Mouse (Mus musculus) forelimb bud, embryonic 11.5 days (tissue): ENCODE measurements around the gene Smarca2.

Source experiments
- DNase-seq: peaks from one replicate; pipeline ENCODE4 v3.0.0-alpha.2; 2012; ENCODE audit warnings: low read depth, low spot score

Smarca2 gene

DNA sequence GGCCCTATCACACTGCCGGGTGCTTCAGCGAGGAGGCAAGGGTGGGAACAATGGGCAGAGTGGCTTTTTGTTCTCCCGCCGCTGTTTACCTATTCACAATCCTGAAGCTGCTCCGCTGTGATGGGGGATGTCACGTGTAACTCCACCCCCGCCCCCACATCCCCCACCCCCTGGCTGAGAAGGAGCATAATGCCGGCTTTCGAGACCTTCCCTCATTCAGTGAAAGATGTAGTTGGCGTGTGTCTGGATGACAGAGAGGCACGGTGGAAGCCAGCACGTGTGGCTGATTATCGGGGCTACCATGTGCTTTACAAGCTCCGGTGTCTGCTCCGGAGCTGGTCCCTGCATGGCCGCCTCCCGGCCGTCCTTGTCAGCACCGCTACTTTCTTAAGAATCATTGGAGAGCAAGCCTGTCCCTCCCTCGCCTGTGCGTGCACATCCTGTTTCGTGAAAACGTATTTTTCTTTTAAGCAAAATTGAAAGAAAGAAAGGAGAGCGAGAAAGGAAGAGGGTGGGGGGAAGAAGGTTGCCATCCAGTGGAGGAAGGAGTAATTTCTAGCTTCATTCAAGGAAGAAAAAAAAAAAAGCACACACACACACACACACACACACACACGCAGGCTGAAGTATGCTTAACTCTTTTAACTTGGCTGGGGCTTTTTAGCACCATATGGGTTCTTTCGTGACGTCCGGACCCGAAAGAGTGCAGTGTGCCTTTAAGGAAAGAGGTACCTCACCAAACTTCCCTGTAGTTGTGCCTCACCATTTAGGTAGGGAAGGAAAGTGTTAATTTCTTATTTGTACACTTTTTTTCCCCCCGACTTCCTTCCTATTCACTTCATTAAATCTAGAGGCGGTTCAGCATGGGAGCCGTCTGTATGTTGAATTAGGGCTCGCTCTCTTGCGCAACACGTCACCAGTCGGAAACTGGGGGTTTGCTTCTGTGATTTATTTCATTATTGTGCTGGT, 143.0 kb downstream of the Smarca2 start:
- peak; percentile 91 for DNase-seq

DNA sequence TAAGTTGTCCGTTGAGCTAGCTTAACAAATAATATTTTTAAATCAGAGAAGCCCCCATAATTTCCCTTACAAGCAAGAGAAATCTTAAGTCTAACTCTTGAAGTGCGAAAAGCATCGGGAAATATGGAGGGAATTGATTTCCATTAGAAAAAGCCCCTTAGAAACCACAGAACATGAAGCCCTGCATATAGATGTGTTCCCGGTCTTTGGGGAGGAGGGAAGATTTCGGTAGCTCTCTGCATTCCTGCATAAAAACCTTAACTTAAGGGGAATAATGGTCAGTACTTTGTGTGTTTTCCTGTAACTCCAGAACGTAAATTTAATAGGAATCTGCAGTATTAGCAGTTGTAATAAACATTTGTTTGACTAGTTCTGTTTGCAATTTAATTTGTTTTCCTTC, 143.8 kb downstream of the Smarca2 start:
- peak; percentile 46 for DNase-seq

GRCm38 (mm10) chr19:26749427-26750137, 144.7 kb downstream of the Smarca2 start:
- DNase-seq = no peak

- DNase-seq = no peak
Observed at GRCm38 (mm10) chr19:26752611-26753163, 147.8 kb downstream of the Smarca2 start.

GRCm38 (mm10) chr19:26753266-26753872, 148.5 kb downstream of the Smarca2 start:
- DNase-seq = peak; percentile 34

DNA sequence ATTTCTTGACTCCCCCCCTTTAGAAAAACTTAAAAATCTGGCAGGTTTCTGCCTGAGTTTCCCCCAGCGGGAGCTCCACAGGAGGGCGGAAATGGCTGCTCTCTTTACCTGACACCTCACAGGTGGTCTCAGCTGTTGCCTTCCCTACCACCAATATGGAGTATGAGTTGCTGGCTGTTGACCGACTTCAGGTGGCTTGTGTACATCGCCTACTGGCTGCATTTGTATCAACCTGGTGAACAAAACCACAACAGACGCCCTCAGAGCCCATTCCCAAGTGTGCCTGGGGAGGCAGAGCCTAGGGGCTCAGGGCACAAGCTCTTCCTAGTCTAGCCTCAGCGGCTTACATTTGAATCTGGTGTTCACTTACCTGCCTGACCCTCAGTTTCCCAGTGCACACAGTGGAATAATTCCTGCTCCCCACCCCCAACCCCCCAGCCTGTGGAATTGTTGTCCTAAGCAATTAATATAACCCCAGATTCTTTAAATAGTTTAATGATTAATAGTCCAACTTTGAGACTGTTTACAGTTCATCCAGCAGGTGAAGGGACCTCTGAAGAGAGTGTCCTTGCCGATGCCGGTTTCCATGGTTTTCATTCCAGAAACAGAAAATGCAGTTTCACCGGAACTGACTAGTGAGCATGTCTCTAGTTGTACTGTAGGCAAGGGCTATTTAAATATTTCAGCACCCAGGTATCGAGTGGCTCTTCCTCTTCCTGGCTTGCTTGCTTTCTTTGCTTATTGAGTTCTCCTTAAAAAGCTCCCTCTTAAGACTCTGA, 149.4 kb downstream of the Smarca2 start:
- DNase-seq = no peak

DNA sequence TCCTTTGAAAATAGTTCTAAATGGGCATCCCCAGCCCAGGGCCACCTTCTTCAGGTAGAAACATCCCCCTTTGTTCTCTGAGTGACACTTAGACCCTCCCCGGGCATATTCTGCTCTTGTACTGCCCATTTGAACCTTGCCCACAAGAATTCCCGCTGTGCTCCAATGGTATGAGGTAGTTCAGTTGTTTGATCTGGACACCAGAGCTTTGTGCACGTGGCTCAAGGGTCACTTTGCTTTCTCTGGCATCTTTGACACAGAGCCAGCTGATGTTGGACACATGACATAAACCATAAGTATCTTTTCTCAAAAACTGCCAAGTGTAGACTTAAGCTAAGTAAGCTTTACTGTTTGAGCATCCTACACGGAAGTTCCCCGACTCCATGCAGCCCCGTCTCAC, 151.1 kb downstream of the Smarca2 start:
- no peak for DNase-seq

- no peak for DNase-seq
Observed at GRCm38 (mm10) chr19:26756399-26756798, 151.5 kb downstream of the Smarca2 start.

DNA sequence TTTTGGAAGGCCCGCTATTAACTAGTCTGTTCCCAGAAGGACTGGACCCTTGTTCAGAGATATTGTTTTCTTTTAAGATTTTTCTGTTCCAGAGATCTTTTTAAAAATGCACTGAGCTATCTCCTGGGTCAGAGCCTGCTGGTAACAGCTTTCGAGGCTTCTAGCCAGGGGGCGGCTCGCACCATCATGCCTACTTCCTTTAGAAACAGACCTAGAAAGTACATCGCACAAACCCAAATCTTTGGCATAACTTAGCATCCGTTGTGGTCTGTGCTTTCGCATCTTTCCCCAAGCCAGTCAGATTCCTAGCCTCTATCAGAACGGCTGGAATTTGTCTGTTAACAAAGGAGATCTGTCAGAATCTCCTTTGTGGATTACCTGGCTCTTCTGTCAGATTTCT, 153.3 kb downstream of the Smarca2 start:
- no peak for DNase-seq

DNA sequence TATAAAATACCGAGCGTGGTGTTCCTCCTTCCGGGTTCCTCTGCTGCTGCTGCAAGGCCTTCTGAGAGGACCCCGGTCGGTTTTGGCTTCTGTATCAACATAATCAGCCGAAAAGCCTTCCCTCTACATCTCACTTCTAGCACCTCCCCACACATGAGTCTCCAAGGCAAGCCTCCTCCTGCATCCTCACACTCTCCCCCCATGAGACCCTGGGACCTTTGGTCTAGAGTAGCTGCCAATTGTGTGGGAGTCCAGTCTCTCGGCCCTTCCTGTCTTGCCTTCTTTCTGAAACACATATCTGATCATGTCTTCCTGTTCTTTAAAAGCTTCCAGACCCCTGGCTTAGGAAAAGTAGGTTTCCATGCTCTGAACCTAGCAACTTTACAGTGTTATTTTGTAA, 153.8 kb downstream of the Smarca2 start:
- DNase-seq = no peak

DNA sequence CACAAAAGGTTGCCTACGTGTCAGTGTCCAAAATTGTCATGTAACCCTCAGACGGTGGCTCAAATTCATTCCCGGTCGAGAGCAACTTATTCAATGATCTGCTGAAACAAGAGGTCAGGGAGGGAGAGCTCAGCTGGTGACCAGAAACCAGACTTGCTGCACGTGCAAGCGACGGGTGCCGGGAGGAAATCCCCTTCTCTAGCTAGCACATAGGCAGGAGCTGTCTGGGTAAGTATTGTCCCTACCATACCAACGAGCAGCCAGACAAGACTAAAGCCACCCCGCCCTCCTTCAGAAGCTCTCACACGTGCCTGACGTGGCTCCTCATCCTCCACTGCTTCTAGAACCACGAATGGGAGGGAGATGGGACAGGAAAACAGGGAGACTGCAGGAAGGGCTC, 154.4 kb downstream of the Smarca2 start:
- DNase-seq = no peak

DNA sequence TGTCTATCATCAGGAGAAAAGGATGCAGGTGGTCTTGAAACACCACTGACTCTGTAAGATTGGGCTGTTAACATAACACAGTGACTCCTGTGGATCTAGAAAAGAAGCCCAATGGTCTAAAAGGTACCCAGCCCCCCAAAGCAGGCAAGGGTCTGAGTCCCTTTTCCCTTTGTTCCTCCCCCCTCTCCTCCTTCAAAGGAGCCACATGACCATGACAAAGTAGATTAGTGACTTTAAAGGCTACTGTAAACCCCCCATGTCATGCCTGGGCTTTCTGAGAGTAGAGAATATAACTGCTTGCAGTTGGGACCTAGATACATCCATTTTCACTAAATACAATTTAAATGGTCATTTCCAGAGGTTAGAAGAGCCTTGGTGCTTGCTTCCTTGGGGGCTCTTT, 156.4 kb downstream of the Smarca2 start:
- no peak for DNase-seq

GRCm38 (mm10) chr19:26765483-26765882, 160.6 kb downstream of the Smarca2 start:
- DNase-seq = no peak

GRCm38 (mm10) chr19:26767454-26767853, 162.6 kb downstream of the Smarca2 start:
- DNase-seq = no peak

GRCm38 (mm10) chr19:26767941-26768340, 163.1 kb downstream of the Smarca2 start:
- DNase-seq = no peak

DNA sequence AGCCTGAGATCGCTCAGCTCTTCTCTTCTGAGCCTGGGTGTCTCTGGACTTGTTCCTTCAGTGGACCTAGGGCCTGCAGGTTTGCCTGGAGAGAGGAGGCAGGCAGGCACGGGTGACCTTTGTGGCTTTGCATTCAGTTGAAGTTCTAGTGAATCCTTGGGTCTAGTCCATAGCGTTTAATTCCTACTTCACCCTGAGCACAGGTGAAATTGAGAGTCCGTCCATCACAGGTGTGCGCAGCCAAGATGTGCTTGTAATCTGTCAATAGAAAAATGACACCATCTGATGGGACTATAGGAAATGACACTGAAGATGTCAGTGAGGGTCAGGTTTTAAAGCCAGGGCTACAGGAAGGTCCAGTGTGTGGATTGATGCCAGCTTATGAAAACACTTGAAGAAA, 164.0 kb downstream of the Smarca2 start:
- DNase-seq = no peak

- peak; percentile 46 for DNase-seq
Observed at GRCm38 (mm10) chr19:26769609-26770500, 165.0 kb downstream of the Smarca2 start.

GRCm38 (mm10) chr19:26770592-26770991, 165.7 kb downstream of the Smarca2 start:
- DNase-seq = no peak

GRCm38 (mm10) chr19:26772051-26772583, 167.3 kb downstream of the Smarca2 start:
- DNase-seq = no peak
